Mouse (Mus musculus) ES-E14 (cell line): ENCODE results near the gene Gimap1. TPM values are rescaled to one million over a fixed set of nuclear protein-coding genes. Genes with fewer than 3 reads are reported as not detected.

Source experiments
- DNase-seq: peaks from one replicate; pipeline ENCODE4 v3.0.0-alpha.2; 2013; ENCODE audit warnings: low read depth, low spot score
- H3K27ac ChIP-seq: 2 replicates; pipeline ENCODE4 v1.5.1; 2012; ENCODE audit warnings: low read depth, mild to moderate bottlenecking, low read length, moderate library complexity, mixed read lengths; ENCODE audit not compliant: poor library complexity, insufficient read depth, severe bottlenecking
- H3K36me3 ChIP-seq: 2 replicates; pipeline ENCODE4 v1.6.1; 2012; ENCODE audit warnings: mild to moderate bottlenecking, low read length, moderate library complexity, mixed read lengths; ENCODE audit not compliant: control insufficient read depth, poor library complexity, insufficient read depth, severe bottlenecking
- H3K4me1 ChIP-seq, 2 experiments: fragments of 150-350 bp in 1 of 2; sonication (generic) in 1 of 2; 2 replicates each; pipeline ENCODE4 v1.6.1; 2012; ENCODE audit warnings: low read length in 2 of 2, mild to moderate bottlenecking in 1 of 2, mixed read lengths in 1 of 2; ENCODE audit not compliant: control insufficient read depth in 2 of 2, insufficient read depth in 2 of 2, poor library complexity in 1 of 2
- H3K4me3 ChIP-seq, 2 experiments: fragments of 150-350 bp in 1 of 2; sonication (generic) in 1 of 2; 2 replicates each; pipeline ENCODE4 v1.5.1; 2012; ENCODE audit warnings: low read length in 2 of 2, low read depth in 1 of 2, mild to moderate bottlenecking in 1 of 2, mixed read lengths in 1 of 2; ENCODE audit not compliant: insufficient read depth in 1 of 2, poor library complexity in 1 of 2, severe bottlenecking in 1 of 2
- H3K9ac ChIP-seq: 2 replicates; pipeline ENCODE4 v1.6.1; 2012; ENCODE audit warnings: low read depth, mild to moderate bottlenecking, low read length, mixed read lengths; ENCODE audit not compliant: poor library complexity, insufficient read depth, severe bottlenecking
- H3K9me3 ChIP-seq: fragments of 150-350 bp; sonication (generic); 2 replicates; pipeline ENCODE4 v1.6.1; 2012; ENCODE audit warnings: low read depth, mild to moderate bottlenecking, low read length; ENCODE audit not compliant: control insufficient read depth, insufficient read depth
- CHD2 ChIP-seq: IDR thresholded peaks from 2 replicates; pipeline ENCODE4 v1.6.1; 2014; ENCODE audit warnings: mild to moderate bottlenecking, low read depth, low read length, inconsistent platforms
- HCFC1 ChIP-seq: IDR thresholded peaks from 2 replicates; pipeline ENCODE4 v1.6.1; 2012; ENCODE audit warnings: low read length, inconsistent platforms, borderline replicate concordance; ENCODE audit not compliant: insufficient read depth
- MAFK ChIP-seq: IDR thresholded peaks from 2 replicates; pipeline ENCODE4 v1.6.1; 2014; ENCODE audit warnings: mild to moderate bottlenecking, low read depth, low read length, inconsistent platforms; ENCODE audit not compliant: insufficient read depth
- ZC3H11A ChIP-seq: IDR thresholded peaks from 2 replicates; pipeline ENCODE4 v1.6.1; 2012; ENCODE audit warnings: low read depth, mild to moderate bottlenecking, inconsistent platforms, low read length, borderline replicate concordance
- ZNF384 ChIP-seq: IDR thresholded peaks from 2 replicates; pipeline ENCODE4 v1.6.1; 2012; ENCODE audit warnings: low read depth, low read length, inconsistent platforms
- in situ Hi-C, 2 experiments: fragments of 600-800 bp; cut with MboI; formaldehyde crosslinking; loops; one replicate each; pipeline ENCODE4 v1.15.1; 2025; ENCODE audit warnings: low sequenced_read_pairs in 2 of 2, inconsistent platforms in 1 of 2; ENCODE audit not compliant: unreplicated experiment in 2 of 2
- total RNA-seq: library from RNA; depleted of rRNA; stranded (reverse); fragments of 300-350 nt; gene quantifications from 2 replicates; pipeline ENCODE4 v1.2.3, GENCODE M21; 2012

Gimap1 gene
- total RNA-seq, 1 experiment, result 0.58 TPM

- H3K4me1 ChIP-seq, result no peaks in the 10 kb centered on the region
- no peak for DNase-seq
- no peak overlapping the region for H3K27ac ChIP-seq
- no peaks in the 10 kb centered on the region for H3K9me3 ChIP-seq
- no peak overlapping the region for H3K4me3 ChIP-seq
- H3K36me3 ChIP-seq, result no peaks in the 10 kb centered on the region
- H3K9ac ChIP-seq, result no peak overlapping the region
- TF ChIP-seq MAFK, result no peak
- no peak for TF ChIP-seq HCFC1
- in situ Hi-C loops, result no loop called here
These were observed 41.3 kb upstream of the Gimap1 start for GRCm38 (mm10) chr6:48697555-48697930.

GRCm38 (mm10) chr6:48698066-48698856 is 40.6 kb upstream of the Gimap1 start:
- in situ Hi-C loops, result no loop called here
- Histone ChIP-seq H3K4me3 (no peak overlapping the region), H3K4me1 (no peaks in the 10 kb centered on the region), H3K9ac (no peak overlapping the region), H3K9me3 (no peaks in the 10 kb centered on the region), H3K36me3 (no peaks in the 10 kb centered on the region), H3K27ac (no peak overlapping the region)
- TF ChIP-seq ZNF384 (no peak), HCFC1 (no peak), ZC3H11A (no peak), MAFK (no peak), CHD2 (no peak)
- no peak for DNase-seq

GRCm38 (mm10) chr6:48698888-48699287 is 40.0 kb upstream of the Gimap1 start:
- Histone ChIP-seq H3K27ac (no peak overlapping the region), H3K9me3 (no peaks in the 10 kb centered on the region), H3K9ac (no peak overlapping the region), H3K36me3 (no peaks in the 10 kb centered on the region), H3K4me1 (no peaks in the 10 kb centered on the region), H3K4me3 (no peak overlapping the region)
- DNase-seq, result no peak
- TF ChIP-seq CHD2 (no peak), MAFK (no peak), ZNF384 (no peak), ZC3H11A (no peak), HCFC1 (no peak)
- in situ Hi-C loops, result no loop called here

- no peaks in the 10 kb centered on the region for H3K4me1 ChIP-seq
- TF ChIP-seq ZC3H11A (no peak), CHD2 (no peak), HCFC1 (no peak)
- in situ Hi-C loops, result no loop called here
- no peaks in the 10 kb centered on the region for H3K36me3 ChIP-seq
- H3K4me3 ChIP-seq, result no peak overlapping the region
- DNase-seq, result no peak
- H3K9me3 ChIP-seq, result no peaks in the 10 kb centered on the region
- no peak overlapping the region for H3K27ac ChIP-seq
- H3K9ac ChIP-seq, result no peak overlapping the region
These were observed 38.4 kb upstream of the Gimap1 start for GRCm38 (mm10) chr6:48700251-48701075.

- Histone ChIP-seq H3K4me3 (no peak overlapping the region), H3K4me1 (no peaks in the 10 kb centered on the region), H3K9ac (no peak overlapping the region), H3K36me3 (no peaks in the 10 kb centered on the region), H3K9me3 (no peaks in the 10 kb centered on the region), H3K27ac (no peak overlapping the region)
- TF ChIP-seq CHD2 (no peak), MAFK (no peak), HCFC1 (no peak), ZNF384 (no peak), ZC3H11A (no peak)
- no peak for DNase-seq
- in situ Hi-C loops, result no loop called here
These were observed 36.7 kb upstream of the Gimap1 start for GRCm38 (mm10) chr6:48702146-48702545.
